Mouse (Mus musculus) liver, adult 2 months (tissue): ENCODE results near the gene Prdm15.

Source experiments
- CTCF ChIP-seq: fragments of 200-500 bp; IDR thresholded peaks from 2 replicates; pipeline ENCODE4 v1.5.1; 2011; ENCODE audit warnings: low read depth, low read length, control low read depth
- POLR2A ChIP-seq: fragments of 200-500 bp; IDR thresholded peaks from 2 replicates; pipeline ENCODE4 v1.6.1; 2011; ENCODE audit warnings: low read length, control low read depth; ENCODE audit not compliant: insufficient read depth; ENCODE audit errors: extremely low read depth

- no peak for TF ChIP-seq CTCF
- TF ChIP-seq POLR2A = peak; percentile 40; the same call in 1 of the 2 replicates
Observed at GRCm38 (mm10) chr16:97851741-97852319, at the start of gene Prdm15.
